Mouse (Mus musculus) spleen, postnatal 4 days (tissue): ENCODE results near the gene Cstf3.
A peak's percentile ranks its signal among the peaks of the same experiment; 100 is the strongest.

ENCODE experiments used
- DNase-seq, 2 experiments: peaks; one replicate each; pipeline ENCODE4 v3.0.0; 2022; ENCODE audit warnings: low spot score in 2 of 2

Cstf3 gene

DNA sequence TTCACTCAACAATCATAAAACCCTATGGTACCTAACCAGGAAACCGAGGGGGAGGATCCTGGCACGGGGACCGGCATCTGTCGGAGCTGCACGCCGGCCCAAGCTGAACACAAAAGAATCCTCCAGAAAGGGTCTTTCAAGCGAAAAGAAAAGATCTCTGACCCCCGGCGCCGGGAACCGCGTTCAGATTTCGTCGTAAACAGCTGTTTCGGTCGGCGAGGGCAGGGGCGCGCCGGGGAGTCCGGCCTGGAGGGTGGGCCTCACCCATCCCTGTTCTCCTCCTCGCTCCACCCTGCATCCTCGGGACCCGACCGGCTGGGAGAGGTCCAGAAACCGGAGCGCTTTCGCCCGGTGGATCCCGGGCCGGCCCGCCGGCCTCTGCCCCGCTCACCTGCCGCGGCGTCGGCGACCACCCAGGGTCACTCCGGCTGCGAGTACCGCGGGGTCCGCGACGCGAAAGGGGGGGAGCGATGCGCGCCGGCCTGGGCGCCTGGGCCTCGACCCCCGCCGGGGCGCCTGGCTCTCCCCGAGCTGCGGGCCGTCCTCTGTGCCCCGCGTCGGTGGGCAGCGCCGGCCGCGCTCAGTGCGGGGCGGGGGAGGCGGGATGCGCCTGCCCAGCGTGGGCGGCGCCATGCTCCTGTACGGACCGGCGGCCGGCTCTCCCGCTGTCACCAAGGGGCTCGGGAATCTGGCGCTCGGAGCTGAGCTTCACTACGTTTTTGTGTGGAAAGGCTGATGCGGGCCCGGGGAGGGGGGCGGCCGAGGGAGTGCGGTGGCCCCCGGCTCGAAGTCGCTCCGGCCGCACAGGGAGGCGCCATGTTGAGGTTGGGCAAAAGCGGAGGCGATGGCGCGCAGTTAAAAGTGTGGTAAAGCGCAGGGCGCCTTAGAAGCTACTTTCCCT is 121.5 kb downstream of the Cstf3 start, which contains the start of gene Tcp11l1:
Tcp11l1 (minus strand) TSS at position 585 of the 901 bp plus-strand sequence.
- peak; percentile 22 to 73 for DNase-seq

DNA sequence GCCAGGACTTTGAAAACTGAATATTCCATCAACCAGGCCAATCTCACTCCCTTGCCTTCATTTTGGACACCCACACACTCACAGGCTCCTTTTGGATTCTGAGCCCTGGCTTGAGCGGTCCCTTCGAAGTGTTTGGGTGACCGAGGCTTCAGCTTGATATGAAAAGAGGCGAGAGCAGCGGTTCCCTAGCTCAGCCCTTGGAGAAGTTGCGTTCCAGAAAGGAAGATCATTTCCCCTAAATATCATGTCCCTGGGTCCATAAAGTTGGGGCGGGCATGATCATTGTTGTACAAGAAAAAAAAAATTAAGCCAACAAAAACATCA is 122.1 kb downstream of the Cstf3 start:
- no peak for DNase-seq

DNA sequence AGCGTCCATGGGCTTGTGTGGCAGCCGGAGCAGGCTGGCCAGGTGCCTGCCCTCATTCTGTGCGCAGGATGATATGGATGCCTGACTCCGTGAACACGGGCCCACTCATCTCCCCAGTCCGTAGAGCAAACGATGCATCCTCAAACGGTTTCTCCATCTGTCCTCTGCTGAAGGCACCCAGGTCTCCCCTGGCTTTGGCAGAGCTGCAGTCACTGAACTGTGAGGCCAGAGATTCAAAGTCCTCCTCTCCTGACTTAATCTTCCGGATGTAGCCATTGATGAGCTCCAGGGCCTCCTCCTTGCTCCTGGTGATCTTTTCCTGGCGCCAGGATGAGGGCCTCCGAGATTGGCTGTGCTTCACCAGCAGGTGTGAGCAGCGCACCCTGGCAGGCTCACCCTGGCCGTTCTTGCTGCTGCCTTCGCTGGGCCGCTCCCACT is 124.0 kb downstream of the Cstf3 start:
- DNase-seq, result peak in 1 of 2 experiments; percentile 57
